In the genomic region with DNA sequence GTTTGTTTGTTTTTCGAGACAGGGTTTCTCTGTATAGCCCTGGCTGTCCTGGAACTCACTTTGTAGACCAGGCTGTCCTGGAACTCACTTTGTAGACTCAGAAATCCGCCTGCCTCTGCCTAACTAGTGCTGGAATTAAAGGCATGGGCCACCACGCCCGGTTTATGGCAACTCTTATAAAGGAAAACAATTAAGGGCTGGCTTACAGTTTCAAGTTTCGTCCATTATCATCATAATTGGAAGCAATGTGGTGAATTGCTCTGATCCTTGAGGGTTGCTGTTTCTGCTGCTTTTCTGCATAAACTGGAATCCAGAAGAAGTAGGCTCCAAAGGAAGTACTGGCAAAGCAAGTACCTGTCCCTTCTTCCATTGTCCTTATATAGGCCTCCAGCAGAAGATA, we compare ENCODE assay signal across 14 mouse cellular contexts. TPM values are rescaled to one million over a fixed set of nuclear protein-coding genes. Genes with fewer than 3 reads are reported as not detected.
DNase-seq lines count a peak whose midpoint lies in the region; ATAC-seq and TF ChIP-seq lines count a peak whose summit lies in the region.
"Had no signal": no experiment of that assay in that cellular context is flagged by ENCODE, and none has a peak within 500 bp of the region (broad histone marks: within the 10 kb centered on the region; RNA-seq: fewer than 3 reads in every experiment).

No protein-coding gene starts in this region.

- DNase-seq in kidney, postnatal 10 days: no peak
- peak; percentile 61 for DNase-seq in ES-CJ7 (ENCODE audit: low read depth, low spot score)
- DNase-seq in liver, embryonic 14.5 days (ENCODE audit: low read depth in 3 of 3, low spot score in 3 of 3): no peak
- DNase-seq in thymus, postnatal 4 days: no peak
- no peak for DNase-seq in adrenal gland, adult 2 months

- H3K27ac ChIP-seq in kidney, embryonic 15.5 days: no peak overlapping the region
- H3K27ac ChIP-seq in cortical plate, adult 2 months (ENCODE audit: insufficient read depth, low read length): no peak overlapping the region
- no peak overlapping the region for H3K27ac ChIP-seq in liver, embryonic 14.5 days

- ATAC-seq in kidney, embryonic 15.5 days (replicated peaks; ENCODE audit: low FRiP score): no peak
- ATAC-seq in liver, embryonic 14.5 days (ENCODE audit: insufficient read depth): no peak

- no peak for TF ChIP-seq POLR2A in cortical plate, adult 2 months (IDR thresholded peaks at IDR 0.05; ENCODE audit: extremely low read depth, insufficient read depth, low read length)

- H3K4me3 ChIP-seq in kidney, embryonic 15.5 days (replicated peaks): peak overlapping the region; percentile 86; the same call in 1 of the 2 replicates
- peak overlapping the region; percentile 97; the same call in 1 of the 2 replicates for H3K4me3 ChIP-seq in cortical plate, adult 2 months (ENCODE audit: insufficient read depth, low read length)
- no peak overlapping the region for H3K4me3 ChIP-seq in liver, embryonic 14.5 days (ENCODE audit: insufficient read depth in 1 of 2, low read depth in 2 of 2, low read length in 2 of 2)

- peak overlapping the region; percentile 83 for H3K4me2 ChIP-seq in kidney, embryonic 15.5 days
- peak overlapping the region; percentile 57 for H3K4me2 ChIP-seq in liver, embryonic 14.5 days (ENCODE audit: low read depth)

- TF ChIP-seq CTCF in cortical plate, adult 2 months (IDR thresholded peaks at IDR 0.05; ENCODE audit: extremely low read depth, insufficient read depth, low read length): no peak
- TF ChIP-seq CTCF in liver, embryonic 14.5 days (IDR thresholded peaks at IDR 0.05; ENCODE audit: low read depth): no peak

- peaks cover 29% of the 10 kb centered on the region for H3K27me3 ChIP-seq in kidney, embryonic 15.5 days
- H3K27me3 ChIP-seq in liver, embryonic 14.5 days (ENCODE audit: control insufficient read depth, insufficient read depth, low read length): peaks cover 3% of the 10 kb centered on the region; the same call in 1 of the 2 replicates
- H3K27me3 ChIP-seq: CH12.LX had no signal

- H3K9me3 ChIP-seq in kidney, embryonic 15.5 days (replicated peaks): no peaks in the 10 kb centered on the region
- no peaks in the 10 kb centered on the region for H3K9me3 ChIP-seq in liver, embryonic 14.5 days (ENCODE audit: control insufficient read depth, low read length)
- H3K9me3 ChIP-seq: megakaryocyte, embryonic 14.5 days had no signal

- no peak overlapping the region for H3K9ac ChIP-seq in kidney, embryonic 15.5 days
- H3K9ac ChIP-seq in liver, embryonic 14.5 days (replicated peaks): no peak overlapping the region

- WGBS in kidney, embryonic 15.5 days: 84% methylated on average over 5 of the region's 5 CpGs
- WGBS in liver, embryonic 14.5 days (ENCODE audit: insufficient replicate concordance): 73% methylated on average over 5 of the region's 5 CpGs

- H3K4me1 ChIP-seq in kidney, embryonic 15.5 days: peaks cover 13% of the 10 kb centered on the region
- peaks cover 1% of the 10 kb centered on the region; the same call in 1 of the 2 replicates for H3K4me1 ChIP-seq in cortical plate, adult 2 months (ENCODE audit: control insufficient read depth, insufficient read depth, low read length)
- H3K4me1 ChIP-seq in liver, embryonic 14.5 days (replicated peaks; ENCODE audit: control insufficient read depth in 2 of 2, insufficient read depth in 2 of 2, low read length in 1 of 2): peaks cover 4 to 10% of the 10 kb centered on the region in 2 experiments; a peak in 3 of 4 replicates

- H3K36me3 ChIP-seq in kidney, embryonic 15.5 days: peaks cover 30% of the 10 kb centered on the region
- H3K36me3 ChIP-seq in liver, embryonic 14.5 days (replicated peaks; ENCODE audit: control insufficient read depth, insufficient read depth, low read depth): peaks cover 21% of the 10 kb centered on the region

- no peak for TF ChIP-seq EP300 in liver, embryonic 14.5 days (IDR thresholded peaks at IDR 0.05; ENCODE audit: low read depth)

RNA-seq across cellular contexts. Expression of gene Cox6b1, which starts 0.7 kb away (rescaled TPM):
- 1,049 and 1,131 TPM in 2 replicates for polyA plus RNA-seq in kidney, embryonic 15.5 days (2015; fragmentation: Nextera tagmentation; extraction: Ambion mirVana)
- 1,068 and 1,150 TPM in 2 replicates for polyA plus RNA-seq in cortical plate, adult 2 months (2012; rRNA removed)
- 300 and 459 TPM in 2 replicates for polyA plus RNA-seq in liver, embryonic 14.5 days (2012; rRNA removed)
- 647 and 655 TPM in 2 replicates for polyA plus RNA-seq in liver, embryonic 14.5 days (2014; fragmentation: Nextera tagmentation; extraction: Ambion mirVana)
- total RNA-seq in adrenal gland, adult 2 months (2021): 1,000 to 10,000 TPM; 1,292 to 2,642 TPM
- polyA plus RNA-seq in adrenal gland, adult 2 months (2012; rRNA removed): 223 and 275 TPM in 2 replicates

RNA-seq across cellular contexts. Expression of gene Etv2, which starts 9.0 kb away (rescaled TPM):
- not detected in 2 replicates for polyA plus RNA-seq in kidney, embryonic 15.5 days (2015; fragmentation: Nextera tagmentation; extraction: Ambion mirVana)
- not detected in 2 replicates for polyA plus RNA-seq in cortical plate, adult 2 months (2012; rRNA removed)
- polyA plus RNA-seq in liver, embryonic 14.5 days (2012; rRNA removed): not detected in 2 replicates
- polyA plus RNA-seq in liver, embryonic 14.5 days (2014; fragmentation: Nextera tagmentation; extraction: Ambion mirVana): not detected in 2 replicates
- not detected for total RNA-seq in adrenal gland, adult 2 months (2021)
- not detected in 2 replicates for polyA plus RNA-seq in adrenal gland, adult 2 months (2012; rRNA removed)
- total RNA-seq: CH12.LX; hematopoietic stem cell, adult 5-6 weeks; left cerebral cortex, adult 18-20 months had no signal
- polyA plus RNA-seq: gonadal fat pad, adult 2 months; limb, embryonic 14.5 days; urinary bladder, adult 2 months had no signal

RNA-seq across cellular contexts. Expression of gene Upk1a, which starts 14.0 kb away (rescaled TPM):
- polyA plus RNA-seq in kidney, embryonic 15.5 days (2015; fragmentation: Nextera tagmentation; extraction: Ambion mirVana): 3.6 and 5.3 TPM in 2 replicates
- polyA plus RNA-seq in cortical plate, adult 2 months (2012; rRNA removed): 2.0 and 2.1 TPM in 2 replicates
- 0.29 and 0.67 TPM in 2 replicates for polyA plus RNA-seq in liver, embryonic 14.5 days (2012; rRNA removed)
- polyA plus RNA-seq in liver, embryonic 14.5 days (2014; fragmentation: Nextera tagmentation; extraction: Ambion mirVana): not detected in 2 replicates
- total RNA-seq in adrenal gland, adult 2 months (2021): under 1 TPM in 1 of 2 experiments, not detected in 1; 0.21 TPM
- 1.3 and 1.5 TPM in 2 replicates for polyA plus RNA-seq in adrenal gland, adult 2 months (2012; rRNA removed)
- total RNA-seq: hematopoietic stem cell, adult 5-6 weeks had no signal

RNA-seq across cellular contexts. Expression of gene Rbm42, which starts 23.5 kb away (rescaled TPM):
- 118 and 119 TPM in 2 replicates for polyA plus RNA-seq in kidney, embryonic 15.5 days (2015; fragmentation: Nextera tagmentation; extraction: Ambion mirVana)
- polyA plus RNA-seq in cortical plate, adult 2 months (2012; rRNA removed): 59.7 and 60.1 TPM in 2 replicates
- 22.9 and 25.2 TPM in 2 replicates for polyA plus RNA-seq in liver, embryonic 14.5 days (2012; rRNA removed)
- 34.5 and 40.4 TPM in 2 replicates for polyA plus RNA-seq in liver, embryonic 14.5 days (2014; fragmentation: Nextera tagmentation; extraction: Ambion mirVana)
- total RNA-seq in adrenal gland, adult 2 months (2021): 10 to 100 TPM; 78.0 to 81.9 TPM
- 125 and 139 TPM in 2 replicates for polyA plus RNA-seq in adrenal gland, adult 2 months (2012; rRNA removed)

RNA-seq across cellular contexts. Expression of gene Zbtb32, which starts 27.9 kb away (rescaled TPM):
- polyA plus RNA-seq in kidney, embryonic 15.5 days (2015; fragmentation: Nextera tagmentation; extraction: Ambion mirVana): 0.36 and 0.63 TPM in 2 replicates
- polyA plus RNA-seq in cortical plate, adult 2 months (2012; rRNA removed): 0.08 TPM in 1 of 2 replicates, not detected in the other
- 0.04 and 0.06 TPM in 2 replicates for polyA plus RNA-seq in liver, embryonic 14.5 days (2012; rRNA removed)
- polyA plus RNA-seq in liver, embryonic 14.5 days (2014; fragmentation: Nextera tagmentation; extraction: Ambion mirVana): 0.20 TPM in 1 of 2 replicates, not detected in the other
- total RNA-seq in adrenal gland, adult 2 months (2021): under 1 TPM in 1 of 2 experiments, not detected in 1; 0.46 TPM
- 0.44 and 0.45 TPM in 2 replicates for polyA plus RNA-seq in adrenal gland, adult 2 months (2012; rRNA removed)
- total RNA-seq: hematopoietic stem cell, adult 5-6 weeks; left cerebral cortex, adult 18-20 months had no signal

Comparison
In these comparisons a context has a peak if more than half of its experiments do, and no peak if none do; other contexts are left out.
1. H3K4me3 ChIP-seq: peak in kidney, embryonic 15.5 days (single experiment) and cortical plate, adult 2 months (single experiment); none in liver, embryonic 14.5 days (0 of 2).